Mouse (Mus musculus): ENCODE data around the gene Syt1. TPM values are rescaled to one million over a fixed set of nuclear protein-coding genes. Genes with fewer than 3 reads are reported as not detected.

Syt1 gene
- total RNA-seq, 1 experiment from 2014 or later, result not detected

- ATAC-seq (ENCODE audit: extremely low read depth, insufficient number of reproducible peaks, low FRiP score, poor library complexity, severe bottlenecking), result no peak
Measured at GRCm38 (mm10) chr10:108892441-108892840, 118.3 kb downstream of the Syt1 start.

DNA sequence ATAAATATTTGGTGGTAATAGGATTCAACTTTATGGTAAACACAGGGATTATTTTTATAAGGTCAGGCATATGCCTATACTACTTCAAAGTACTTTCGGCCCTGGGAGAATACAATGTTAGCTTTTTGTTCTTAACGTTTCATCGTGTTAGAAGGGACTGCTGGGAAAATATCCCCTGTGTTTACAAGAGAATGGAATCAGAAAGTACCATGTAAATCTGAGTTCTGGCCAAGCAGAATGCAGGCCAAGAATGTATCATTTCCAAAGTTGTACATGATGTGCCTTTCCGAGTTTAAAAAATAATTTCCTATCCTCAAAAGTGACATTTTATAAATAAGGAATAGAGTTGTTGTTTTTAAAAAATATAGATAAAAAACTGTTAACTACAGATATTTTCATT lies 121.7 kb downstream of the Syt1 start:
- ATAC-seq (ENCODE audit: extremely low read depth, insufficient number of reproducible peaks, low FRiP score, poor library complexity, severe bottlenecking), result no peak

DNA sequence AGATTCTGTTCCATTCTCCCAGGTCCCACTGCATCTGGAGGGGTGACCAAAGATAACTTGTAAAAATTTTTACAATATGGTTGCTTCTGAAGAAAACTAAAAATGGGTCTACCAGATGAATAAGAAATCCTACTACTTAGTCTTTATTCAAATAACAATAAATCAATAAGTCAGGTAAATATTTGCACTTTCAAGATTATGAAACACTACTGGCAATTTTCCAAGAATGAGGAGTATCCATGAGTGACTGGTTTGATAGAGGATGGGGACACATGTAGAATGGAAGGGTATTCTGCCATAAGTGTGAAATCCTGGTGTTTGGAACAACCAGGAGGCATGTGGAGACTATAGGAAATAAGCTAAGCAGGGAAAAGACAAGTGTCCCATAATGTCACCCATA lies 124.0 kb downstream of the Syt1 start:
- no peak for ATAC-seq (ENCODE audit: extremely low read depth, insufficient number of reproducible peaks, low FRiP score, poor library complexity, severe bottlenecking)

- no peak for ATAC-seq (ENCODE audit: extremely low read depth, insufficient number of reproducible peaks, low FRiP score, poor library complexity, severe bottlenecking)
Measured at GRCm38 (mm10) chr10:108885769-108886168, 125.0 kb downstream of the Syt1 start.

GRCm38 (mm10) chr10:108884520-108884919 lies 126.3 kb downstream of the Syt1 start:
- ATAC-seq (ENCODE audit: extremely low read depth, insufficient number of reproducible peaks, low FRiP score, poor library complexity, severe bottlenecking), result no peak

GRCm38 (mm10) chr10:108880372-108880771 lies 130.4 kb downstream of the Syt1 start:
- no peak for ATAC-seq (ENCODE audit: extremely low read depth, insufficient number of reproducible peaks, low FRiP score, poor library complexity, severe bottlenecking)

- no peak for ATAC-seq (ENCODE audit: extremely low read depth, insufficient number of reproducible peaks, low FRiP score, poor library complexity, severe bottlenecking)
Measured at GRCm38 (mm10) chr10:108875730-108876129, 135.1 kb downstream of the Syt1 start.

- ATAC-seq (ENCODE audit: extremely low read depth, insufficient number of reproducible peaks, low FRiP score, poor library complexity, severe bottlenecking), result no peak
Measured at GRCm38 (mm10) chr10:108874687-108875086, 136.1 kb downstream of the Syt1 start.

GRCm38 (mm10) chr10:108872359-108872758 lies 138.4 kb downstream of the Syt1 start:
- no peak for ATAC-seq (ENCODE audit: extremely low read depth, insufficient number of reproducible peaks, low FRiP score, poor library complexity, severe bottlenecking)

GRCm38 (mm10) chr10:108870586-108870985 lies 140.2 kb downstream of the Syt1 start:
- ATAC-seq (ENCODE audit: extremely low read depth, insufficient number of reproducible peaks, low FRiP score, poor library complexity, severe bottlenecking), result no peak

GRCm38 (mm10) chr10:108868136-108868535 lies 142.6 kb downstream of the Syt1 start:
- ATAC-seq (ENCODE audit: extremely low read depth, insufficient number of reproducible peaks, low FRiP score, poor library complexity, severe bottlenecking), result no peak

GRCm38 (mm10) chr10:108867202-108867601 lies 143.6 kb downstream of the Syt1 start:
- ATAC-seq (ENCODE audit: extremely low read depth, insufficient number of reproducible peaks, low FRiP score, poor library complexity, severe bottlenecking), result no peak

DNA sequence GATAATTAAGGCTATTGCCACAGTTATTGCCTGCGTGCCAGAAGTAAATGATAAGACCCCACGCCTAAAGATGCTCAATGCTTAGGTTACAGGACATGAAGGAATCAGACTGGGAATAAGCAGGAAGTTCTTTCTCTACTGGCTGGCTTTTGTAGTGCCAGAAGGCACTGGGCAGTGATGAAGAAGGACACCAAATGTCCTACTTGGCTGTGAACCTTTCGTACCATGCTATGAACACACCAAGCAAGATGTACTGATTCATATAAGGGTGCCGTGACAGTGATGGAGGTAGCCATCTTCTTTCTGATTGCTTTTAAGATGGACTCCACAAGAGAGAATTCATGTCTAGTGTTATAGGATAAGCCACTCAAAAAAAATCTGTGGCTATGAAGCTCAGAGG lies 145.2 kb downstream of the Syt1 start:
- no peak for ATAC-seq (ENCODE audit: extremely low read depth, insufficient number of reproducible peaks, low FRiP score, poor library complexity, severe bottlenecking)

- no peak for ATAC-seq (ENCODE audit: extremely low read depth, insufficient number of reproducible peaks, low FRiP score, poor library complexity, severe bottlenecking)
Measured at GRCm38 (mm10) chr10:108855986-108856385, 154.8 kb downstream of the Syt1 start.

- ATAC-seq (ENCODE audit: extremely low read depth, insufficient number of reproducible peaks, low FRiP score, poor library complexity, severe bottlenecking), result no peak
Measured at GRCm38 (mm10) chr10:108852757-108853156, 158.0 kb downstream of the Syt1 start.

GRCm38 (mm10) chr10:108837434-108837833 lies 173.3 kb downstream of the Syt1 start:
- ATAC-seq (ENCODE audit: extremely low read depth, insufficient number of reproducible peaks, low FRiP score, poor library complexity, severe bottlenecking), result no peak

GRCm38 (mm10) chr10:108832248-108832647 lies 178.5 kb downstream of the Syt1 start:
- ATAC-seq (ENCODE audit: extremely low read depth, insufficient number of reproducible peaks, low FRiP score, poor library complexity, severe bottlenecking), result no peak

- ATAC-seq (ENCODE audit: extremely low read depth, insufficient number of reproducible peaks, low FRiP score, poor library complexity, severe bottlenecking), result no peak
Measured at GRCm38 (mm10) chr10:108831801-108832200, 179.0 kb downstream of the Syt1 start.

- ATAC-seq (ENCODE audit: extremely low read depth, insufficient number of reproducible peaks, low FRiP score, poor library complexity, severe bottlenecking), result no peak
Measured at GRCm38 (mm10) chr10:108822273-108822672, 188.5 kb downstream of the Syt1 start.

GRCm38 (mm10) chr10:108815339-108815738 lies 195.4 kb downstream of the Syt1 start:
- no peak for ATAC-seq (ENCODE audit: extremely low read depth, insufficient number of reproducible peaks, low FRiP score, poor library complexity, severe bottlenecking)

- no peak for ATAC-seq (ENCODE audit: extremely low read depth, insufficient number of reproducible peaks, low FRiP score, poor library complexity, severe bottlenecking)
Measured at GRCm38 (mm10) chr10:108804380-108804779, 206.4 kb downstream of the Syt1 start.

- no peak for ATAC-seq (ENCODE audit: extremely low read depth, insufficient number of reproducible peaks, low FRiP score, poor library complexity, severe bottlenecking)
Measured at GRCm38 (mm10) chr10:108800776-108801175, 210.0 kb downstream of the Syt1 start.
